Mouse (Mus musculus): ENCODE results near the gene Gm28845. TPM values are rescaled to one million over a fixed set of nuclear protein-coding genes. Genes with fewer than 3 reads are reported as not detected.

The Gm28845 gene
- polyA plus RNA-seq, 1 experiment from 2014 or later = not detected

- Histone ChIP-seq H3K36me3 (ENCODE audit: control insufficient read depth, insufficient read depth, low read length) (no peaks in the 10 kb centered on the region), H3K4me2 (replicated peaks; ENCODE audit: low read depth, low read length) (no peak overlapping the region)
- WGBS = 89% methylated on average over 6 of the region's 6 CpGs
These were observed 18.2 kb upstream of the Gm28845 start for GRCm38 (mm10) chr1:65137560-65137959.

GRCm38 (mm10) chr1:65132833-65133232, 13.5 kb upstream of the Gm28845 start:
- Histone ChIP-seq H3K36me3 (ENCODE audit: control insufficient read depth, insufficient read depth, low read length) (no peaks in the 10 kb centered on the region), H3K4me1 (replicated peaks; ENCODE audit: control insufficient read depth, insufficient read depth, low read length) (no peaks in the 10 kb centered on the region), H3K27me3 (ENCODE audit: control insufficient read depth, insufficient read depth, low read length) (no peaks in the 10 kb centered on the region), H3K9me3 (ENCODE audit: control insufficient read depth, low read length) (no peaks in the 10 kb centered on the region), H3K4me2 (replicated peaks; ENCODE audit: low read depth, low read length) (no peak overlapping the region), H3K27ac (ENCODE audit: low read depth, low read length) (no peak overlapping the region), H3K4me3 (ENCODE audit: low read depth, low read length) (no peak overlapping the region), H3K9ac (ENCODE audit: low read depth, low read length) (no peak overlapping the region)
- 86% methylated on average over 1 of the region's 1 CpGs for WGBS
- DNase-seq (ENCODE audit: low spot score) (no peak), ATAC-seq (ENCODE audit: low FRiP score) (no peak)

More at GRCm38 (mm10) chr1:65137560-65137959, 18.2 kb upstream of the Gm28845 start:
- DNase-seq (ENCODE audit: low spot score) (no peak), ATAC-seq (ENCODE audit: low FRiP score) (no peak)
- Histone ChIP-seq H3K9me3 (ENCODE audit: control insufficient read depth, low read length) (no peaks in the 10 kb centered on the region), H3K9ac (ENCODE audit: low read depth, low read length) (no peak overlapping the region), H3K27ac (ENCODE audit: low read depth, low read length) (no peak overlapping the region), H3K4me1 (replicated peaks; ENCODE audit: control insufficient read depth, insufficient read depth, low read length) (no peaks in the 10 kb centered on the region), H3K4me3 (ENCODE audit: low read depth, low read length) (no peak overlapping the region), H3K27me3 (ENCODE audit: control insufficient read depth, insufficient read depth, low read length) (no peaks in the 10 kb centered on the region)

GRCm38 (mm10) chr1:65131671-65132070, 12.3 kb upstream of the Gm28845 start:
- Histone ChIP-seq H3K27me3 (ENCODE audit: control insufficient read depth, insufficient read depth, low read length) (no peaks in the 10 kb centered on the region), H3K4me3 (ENCODE audit: low read depth, low read length) (no peak overlapping the region), H3K4me2 (replicated peaks; ENCODE audit: low read depth, low read length) (no peak overlapping the region), H3K9ac (ENCODE audit: low read depth, low read length) (no peak overlapping the region), H3K27ac (ENCODE audit: low read depth, low read length) (no peak overlapping the region), H3K9me3 (ENCODE audit: control insufficient read depth, low read length) (no peaks in the 10 kb centered on the region), H3K4me1 (replicated peaks; ENCODE audit: control insufficient read depth, insufficient read depth, low read length) (no peaks in the 10 kb centered on the region), H3K36me3 (ENCODE audit: control insufficient read depth, insufficient read depth, low read length) (no peaks in the 10 kb centered on the region)
- WGBS = 97% methylated on average over 1 of the region's 1 CpGs
- ATAC-seq (ENCODE audit: low FRiP score) (no peak), DNase-seq (ENCODE audit: low spot score) (no peak)

- ATAC-seq (ENCODE audit: low FRiP score) = no peak
- H3K27me3 ChIP-seq (ENCODE audit: control insufficient read depth, insufficient read depth, low read length) = no peaks in the 10 kb centered on the region
- H3K9ac ChIP-seq (ENCODE audit: low read depth, low read length) = no peak overlapping the region
- H3K4me2 ChIP-seq (replicated peaks; ENCODE audit: low read depth, low read length) = no peak overlapping the region
- DNase-seq (ENCODE audit: low spot score) = no peak
- 75% methylated on average over 3 of the region's 3 CpGs for WGBS
- H3K4me3 ChIP-seq (ENCODE audit: low read depth, low read length) = no peak overlapping the region
- no peaks in the 10 kb centered on the region for H3K9me3 ChIP-seq (ENCODE audit: control insufficient read depth, low read length)
- H3K36me3 ChIP-seq (ENCODE audit: control insufficient read depth, insufficient read depth, low read length) = no peaks in the 10 kb centered on the region
- H3K4me1 ChIP-seq (replicated peaks; ENCODE audit: control insufficient read depth, insufficient read depth, low read length) = no peaks in the 10 kb centered on the region
- no peak overlapping the region for H3K27ac ChIP-seq (ENCODE audit: low read depth, low read length)
These were observed 10.9 kb upstream of the Gm28845 start for GRCm38 (mm10) chr1:65130226-65130625.

- H3K4me2 ChIP-seq (replicated peaks; ENCODE audit: low read depth, low read length) = no peak overlapping the region
- no peaks in the 10 kb centered on the region for H3K4me1 ChIP-seq (replicated peaks; ENCODE audit: control insufficient read depth, insufficient read depth, low read length)
- H3K4me3 ChIP-seq (ENCODE audit: low read depth, low read length) = no peak overlapping the region
- no peaks in the 10 kb centered on the region for H3K9me3 ChIP-seq (ENCODE audit: control insufficient read depth, low read length)
- 74% methylated on average over 3 of the region's 3 CpGs for WGBS
- H3K9ac ChIP-seq (ENCODE audit: low read depth, low read length) = no peak overlapping the region
- no peaks in the 10 kb centered on the region for H3K36me3 ChIP-seq (ENCODE audit: control insufficient read depth, insufficient read depth, low read length)
- H3K27me3 ChIP-seq (ENCODE audit: control insufficient read depth, insufficient read depth, low read length) = no peaks in the 10 kb centered on the region
- DNase-seq (ENCODE audit: low spot score) (no peak), ATAC-seq (ENCODE audit: low FRiP score) (no peak)
- no peak overlapping the region for H3K27ac ChIP-seq (ENCODE audit: low read depth, low read length)
These were observed 10.3 kb upstream of the Gm28845 start for GRCm38 (mm10) chr1:65129634-65130180.

GRCm38 (mm10) chr1:65122574-65123372, 3.4 kb upstream of the Gm28845 start, which contains the start of gene D630023F18Rik:
Gene D630023F18Rik (minus strand): TSS chr1:65123214.
- no peaks in the 10 kb centered on the region for H3K9me3 ChIP-seq (ENCODE audit: control insufficient read depth, low read length)
- H3K27me3 ChIP-seq (ENCODE audit: control insufficient read depth, insufficient read depth, low read length) = no peaks in the 10 kb centered on the region
- no peak within 1 kb of the TSS for H3K9ac ChIP-seq (ENCODE audit: low read depth, low read length)
- H3K4me1 ChIP-seq (replicated peaks; ENCODE audit: control insufficient read depth, insufficient read depth, low read length) = no peaks in the 10 kb centered on the region
- ATAC-seq (ENCODE audit: low FRiP score) = no peak
- H3K36me3 ChIP-seq (ENCODE audit: control insufficient read depth, insufficient read depth, low read length) = no peaks in the 10 kb centered on the region
- no peak for DNase-seq (ENCODE audit: low spot score)
- H3K4me2 ChIP-seq (replicated peaks; ENCODE audit: low read depth, low read length) = no peak within 1 kb of the TSS
- 32% methylated on average over 9 of the region's 9 CpGs for WGBS
- H3K27ac ChIP-seq (ENCODE audit: low read depth, low read length) = no peak within 1 kb of the TSS
- no peak within 1 kb of the TSS for H3K4me3 ChIP-seq (ENCODE audit: low read depth, low read length)

- H3K4me3 ChIP-seq (ENCODE audit: low read depth, low read length) = no peak overlapping the region
- no peaks in the 10 kb centered on the region for H3K27me3 ChIP-seq (ENCODE audit: control insufficient read depth, insufficient read depth, low read length)
- H3K4me1 ChIP-seq (replicated peaks; ENCODE audit: control insufficient read depth, insufficient read depth, low read length) = no peaks in the 10 kb centered on the region
- no peak for DNase-seq (ENCODE audit: low spot score)
- no peaks in the 10 kb centered on the region for H3K9me3 ChIP-seq (ENCODE audit: control insufficient read depth, low read length)
- H3K4me2 ChIP-seq (replicated peaks; ENCODE audit: low read depth, low read length) = no peak overlapping the region
- no peak overlapping the region for H3K9ac ChIP-seq (ENCODE audit: low read depth, low read length)
- H3K27ac ChIP-seq (ENCODE audit: low read depth, low read length) = no peak overlapping the region
- no peak for ATAC-seq (ENCODE audit: low FRiP score)
- 82% methylated on average over 8 of the region's 8 CpGs for whole genome bisulfite sequencing
- H3K36me3 ChIP-seq (ENCODE audit: control insufficient read depth, insufficient read depth, low read length) = no peaks in the 10 kb centered on the region
These were observed 1.0 kb downstream of the Gm28845 start for GRCm38 (mm10) chr1:65118150-65118913.

GRCm38 (mm10) chr1:65113536-65114172, 5.7 kb downstream of the Gm28845 start:
- 91% methylated on average over 5 of the region's 5 CpGs for WGBS
- no peak overlapping the region for H3K4me2 ChIP-seq (replicated peaks; ENCODE audit: low read depth, low read length)
- no peak for DNase-seq (ENCODE audit: low spot score)

More at GRCm38 (mm10) chr1:65113536-65114172, 5.7 kb downstream of the Gm28845 start:
- Histone ChIP-seq H3K36me3 (ENCODE audit: control insufficient read depth, insufficient read depth, low read length) (no peaks in the 10 kb centered on the region), H3K9me3 (ENCODE audit: control insufficient read depth, low read length) (no peaks in the 10 kb centered on the region), H3K9ac (ENCODE audit: low read depth, low read length) (no peak overlapping the region), H3K27ac (ENCODE audit: low read depth, low read length) (no peak overlapping the region), H3K4me1 (replicated peaks; ENCODE audit: control insufficient read depth, insufficient read depth, low read length) (no peaks in the 10 kb centered on the region), H3K4me3 (ENCODE audit: low read depth, low read length) (no peak overlapping the region), H3K27me3 (ENCODE audit: control insufficient read depth, insufficient read depth, low read length) (no peaks in the 10 kb centered on the region)
- ATAC-seq (ENCODE audit: low FRiP score) = no peak

Data from hindbrain, embryonic 11.5 days (tissue).